Mouse (Mus musculus) lung, embryonic 16.5 days (tissue): ENCODE data around the gene Exoc4. TPM values are rescaled to one million over a fixed set of nuclear protein-coding genes. Genes with fewer than 3 reads are reported as not detected.

Experiments used
- ATAC-seq: fragments of 200-750 bp; cut with Nextera tagmentation; 2 replicates; pipeline ENCODE4 v1.8.0; 2017; ENCODE audit warnings: low read depth, mild to moderate bottlenecking, moderate library complexity
- H3K27ac ChIP-seq: fragments of 300-500 bp; sonication (generic); 2 replicates; pipeline ENCODE4 v1.5.1; 2014; ENCODE audit warnings: mild to moderate bottlenecking, control low read depth, low read length
- H3K27me3 ChIP-seq: fragments of 300-500 bp; sonication (generic); 2 replicates; pipeline ENCODE4 v1.6.1; 2014; ENCODE audit warnings: low read depth, low read length, mixed read lengths; ENCODE audit not compliant: control insufficient read depth, insufficient read depth
- H3K36me3 ChIP-seq: fragments of 300-500 bp; sonication (generic); 2 replicates; pipeline ENCODE4 v1.6.1; 2014; ENCODE audit warnings: low read length; ENCODE audit not compliant: control insufficient read depth, insufficient read depth
- H3K4me1 ChIP-seq: fragments of 300-500 bp; sonication (generic); replicated peaks from 2 replicates; pipeline ENCODE4 v1.6.1; 2014; ENCODE audit warnings: low read length, mixed read lengths; ENCODE audit not compliant: control insufficient read depth, insufficient read depth
- H3K4me2 ChIP-seq: fragments of 300-500 bp; sonication (generic); 2 replicates; pipeline ENCODE4 v1.6.1; 2014; ENCODE audit warnings: low read depth, low read length, control low read depth
- H3K4me3 ChIP-seq: fragments of 300-500 bp; sonication (generic); 2 replicates; pipeline ENCODE4 v1.5.1; 2014; ENCODE audit warnings: mild to moderate bottlenecking, low read length, control low read depth
- H3K9ac ChIP-seq: fragments of 300-500 bp; sonication (generic); 2 replicates; pipeline ENCODE4 v1.6.1; 2014; ENCODE audit warnings: low read length, control low read depth
- H3K9me3 ChIP-seq: fragments of 300-500 bp; sonication (generic); 2 replicates; pipeline ENCODE4 v1.6.1; 2016; ENCODE audit warnings: low read length; ENCODE audit not compliant: control insufficient read depth
- WGBS: fragments of 180-500 bp; shearing (Covaris S2); extraction: QIAGEN DNeasy Blood & Tissue Kit; methylation state at CpG from one replicate; pipeline ENCODE4 v1.1.7; 2014; 5-methylcytosine and 5-hydroxymethylcytosine counted together
- polyA plus RNA-seq: library from polyadenylated mRNA; unstranded; fragments of >200 nt; fragmentation: Nextera tagmentation; extraction: Ambion mirVana; gene quantifications from 2 replicates; pipeline ENCODE4 v1.2.1, GENCODE M21; 2015

The Exoc4 gene
- polyA plus RNA-seq, 1 experiment from 2014 or later, result 36.8 TPM

DNA sequence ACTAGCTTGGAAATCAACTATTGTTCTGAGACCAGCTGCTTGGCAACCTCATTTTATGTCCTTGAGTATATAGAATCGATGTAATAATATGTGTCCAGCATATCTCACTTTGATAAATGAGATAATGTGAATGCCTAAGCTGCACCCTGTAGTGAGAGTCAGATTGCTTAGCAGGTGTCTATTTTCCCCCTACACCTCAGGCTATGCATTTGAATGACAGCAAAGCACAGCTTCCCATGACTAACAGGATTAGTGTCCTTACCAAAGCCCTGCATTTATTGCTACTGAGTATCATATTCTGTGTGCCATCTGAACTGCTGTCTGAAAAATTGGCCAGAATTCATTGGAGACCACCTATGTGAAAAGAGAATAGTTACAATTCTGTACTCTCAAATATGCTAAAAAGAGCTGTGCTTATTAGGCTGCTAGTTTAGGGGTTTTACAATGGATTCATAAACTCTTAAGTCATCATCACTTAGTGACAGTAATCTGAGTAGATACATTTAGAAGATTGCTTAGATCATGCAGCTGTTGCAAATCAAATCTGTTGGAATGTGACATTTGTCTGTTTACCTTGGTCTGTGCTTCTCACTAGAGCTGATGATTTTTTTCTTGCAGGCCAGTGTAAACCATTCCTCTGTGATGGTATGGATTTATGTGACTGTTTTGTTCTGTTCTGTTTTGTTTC lies 98.3 kb downstream of the Exoc4 start:
- H3K9me3 ChIP-seq, result no peaks in the 10 kb centered on the region
- H3K27ac ChIP-seq, result no peak overlapping the region
- no peaks in the 10 kb centered on the region for H3K4me1 ChIP-seq
- no peak for ATAC-seq
- no peak overlapping the region for H3K9ac ChIP-seq
- H3K27me3 ChIP-seq, result no peaks in the 10 kb centered on the region
- WGBS, result 64% methylated on average over 1 of the region's 1 CpGs
- no peak overlapping the region for H3K4me2 ChIP-seq
- no peak overlapping the region for H3K4me3 ChIP-seq
- no peaks in the 10 kb centered on the region for H3K36me3 ChIP-seq

- Histone ChIP-seq H3K27ac (no peak overlapping the region), H3K9me3 (no peaks in the 10 kb centered on the region), H3K36me3 (no peaks in the 10 kb centered on the region), H3K4me1 (no peaks in the 10 kb centered on the region), H3K9ac (no peak overlapping the region), H3K27me3 (no peaks in the 10 kb centered on the region), H3K4me2 (no peak overlapping the region), H3K4me3 (no peak overlapping the region)
- WGBS, result 56% methylated on average over 6 of the region's 6 CpGs
- ATAC-seq, result no peak
Measured at GRCm38 (mm10) chr6:33361613-33362012, 112.7 kb downstream of the Exoc4 start.

- WGBS, result 61% methylated on average over 3 of the region's 3 CpGs
- no peak for ATAC-seq
- Histone ChIP-seq H3K27me3 (no peaks in the 10 kb centered on the region), H3K36me3 (no peaks in the 10 kb centered on the region), H3K27ac (no peak overlapping the region), H3K9me3 (no peaks in the 10 kb centered on the region), H3K4me1 (no peaks in the 10 kb centered on the region), H3K9ac (no peak overlapping the region), H3K4me2 (no peak overlapping the region), H3K4me3 (no peak overlapping the region)
Measured at GRCm38 (mm10) chr6:33380517-33380916, 131.6 kb downstream of the Exoc4 start.

DNA sequence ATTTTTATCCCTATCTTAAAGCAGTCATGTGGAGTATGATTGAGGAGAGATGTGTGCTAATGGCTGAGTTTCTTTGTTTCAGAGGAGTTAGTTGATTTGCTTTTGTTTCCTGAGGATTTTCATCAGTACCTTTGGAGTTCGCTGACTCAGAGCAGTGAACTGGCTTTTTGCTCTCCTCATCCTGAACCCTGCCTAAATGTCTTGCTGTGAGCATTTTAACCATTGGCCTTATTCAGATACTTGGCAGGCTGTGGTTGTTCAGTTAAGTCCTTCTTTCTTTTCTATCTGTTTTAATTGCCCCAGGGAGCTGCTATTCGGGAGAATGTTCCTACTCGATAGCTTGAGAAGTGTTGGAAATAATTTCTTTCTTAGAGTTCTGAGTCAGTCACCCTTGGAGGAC lies 133.3 kb downstream of the Exoc4 start:
- no peaks in the 10 kb centered on the region for H3K4me1 ChIP-seq
- WGBS, result 93% methylated on average over 3 of the region's 3 CpGs
- ATAC-seq, result no peak
- H3K4me2 ChIP-seq, result no peak overlapping the region
- H3K4me3 ChIP-seq, result no peak overlapping the region
- H3K36me3 ChIP-seq, result no peaks in the 10 kb centered on the region
- H3K27me3 ChIP-seq, result no peaks in the 10 kb centered on the region
- H3K9ac ChIP-seq, result no peak overlapping the region
- H3K27ac ChIP-seq, result no peak overlapping the region
- no peaks in the 10 kb centered on the region for H3K9me3 ChIP-seq

DNA sequence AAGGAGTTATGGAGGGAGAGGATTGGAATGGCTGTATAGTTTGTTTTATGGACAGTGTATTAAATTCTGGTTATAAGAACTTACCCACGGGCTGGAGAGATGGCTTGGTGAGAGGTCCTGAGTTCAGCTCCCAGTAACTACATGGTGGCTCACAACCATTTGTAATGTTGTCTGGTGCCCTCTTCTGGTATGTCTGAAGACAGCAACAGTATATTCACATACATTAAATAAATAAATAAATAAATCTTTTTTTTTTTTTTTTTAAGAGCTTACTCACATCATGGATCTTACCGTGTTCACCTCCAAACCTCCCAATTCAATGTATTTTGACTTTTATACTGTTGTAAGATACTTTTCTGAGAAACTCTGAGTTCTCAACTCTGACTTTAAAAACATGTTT lies 143.1 kb downstream of the Exoc4 start:
- H3K4me2 ChIP-seq, result no peak overlapping the region
- no peak overlapping the region for H3K9ac ChIP-seq
- 81% methylated on average over 2 of the region's 2 CpGs for WGBS
- H3K27ac ChIP-seq, result no peak overlapping the region
- no peak overlapping the region for H3K4me3 ChIP-seq
- H3K4me1 ChIP-seq, result no peaks in the 10 kb centered on the region
- H3K27me3 ChIP-seq, result no peaks in the 10 kb centered on the region
- no peaks in the 10 kb centered on the region for H3K9me3 ChIP-seq
- no peaks in the 10 kb centered on the region for H3K36me3 ChIP-seq
- no peak for ATAC-seq

DNA sequence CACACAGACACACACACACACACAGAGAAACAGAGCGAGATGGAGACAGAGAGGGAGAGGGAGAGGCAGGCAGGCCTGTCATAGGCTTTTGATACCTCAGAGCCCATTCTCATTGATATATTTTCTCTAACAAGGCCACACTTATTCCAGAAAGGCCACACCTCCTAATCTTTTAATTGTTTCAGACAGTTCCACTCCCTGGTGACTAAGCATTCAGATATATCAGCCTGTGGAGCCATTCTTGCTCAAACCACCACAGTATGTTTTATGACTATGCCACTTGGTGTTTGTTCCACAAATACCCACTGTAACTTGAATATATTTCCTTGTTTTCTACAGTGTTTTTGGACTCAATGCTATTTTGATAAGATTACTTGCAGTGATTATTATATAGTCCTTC lies 150.6 kb downstream of the Exoc4 start:
- H3K27ac ChIP-seq, result no peak overlapping the region
- ATAC-seq, result no peak
- H3K27me3 ChIP-seq, result no peaks in the 10 kb centered on the region
- H3K9ac ChIP-seq, result no peak overlapping the region
- no peaks in the 10 kb centered on the region for H3K4me1 ChIP-seq
- 71% methylated on average over 1 of the region's 1 CpGs for WGBS
- H3K4me2 ChIP-seq, result no peak overlapping the region
- no peaks in the 10 kb centered on the region for H3K9me3 ChIP-seq
- no peaks in the 10 kb centered on the region for H3K36me3 ChIP-seq
- H3K4me3 ChIP-seq, result no peak overlapping the region

DNA sequence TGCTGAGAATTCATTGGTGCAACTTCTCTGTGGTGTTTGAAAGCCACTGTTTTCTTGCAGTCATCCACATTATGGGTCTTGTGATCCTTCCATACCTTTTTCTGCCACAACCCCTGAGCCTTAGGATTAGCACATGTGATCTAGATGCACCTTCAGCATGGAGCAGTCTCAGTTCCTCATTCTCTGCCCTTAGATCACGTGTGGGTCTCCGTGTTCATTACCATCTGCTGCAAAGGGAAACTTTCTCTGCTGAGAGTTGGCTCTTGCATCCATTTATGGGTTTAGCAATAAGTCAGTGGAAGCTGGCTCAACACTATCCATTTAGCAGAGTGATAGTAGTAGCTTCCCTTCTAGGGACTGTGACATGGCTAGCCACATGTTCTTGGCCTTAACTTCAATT lies 152.3 kb downstream of the Exoc4 start:
- ATAC-seq, result no peak
- no peak overlapping the region for H3K27ac ChIP-seq
- H3K4me3 ChIP-seq, result no peak overlapping the region
- no peak overlapping the region for H3K9ac ChIP-seq
- no peaks in the 10 kb centered on the region for H3K9me3 ChIP-seq
- 87% methylated on average over 2 of the region's 2 CpGs for WGBS
- no peaks in the 10 kb centered on the region for H3K27me3 ChIP-seq
- H3K4me1 ChIP-seq, result no peaks in the 10 kb centered on the region
- H3K36me3 ChIP-seq, result no peaks in the 10 kb centered on the region
- H3K4me2 ChIP-seq, result no peak overlapping the region

DNA sequence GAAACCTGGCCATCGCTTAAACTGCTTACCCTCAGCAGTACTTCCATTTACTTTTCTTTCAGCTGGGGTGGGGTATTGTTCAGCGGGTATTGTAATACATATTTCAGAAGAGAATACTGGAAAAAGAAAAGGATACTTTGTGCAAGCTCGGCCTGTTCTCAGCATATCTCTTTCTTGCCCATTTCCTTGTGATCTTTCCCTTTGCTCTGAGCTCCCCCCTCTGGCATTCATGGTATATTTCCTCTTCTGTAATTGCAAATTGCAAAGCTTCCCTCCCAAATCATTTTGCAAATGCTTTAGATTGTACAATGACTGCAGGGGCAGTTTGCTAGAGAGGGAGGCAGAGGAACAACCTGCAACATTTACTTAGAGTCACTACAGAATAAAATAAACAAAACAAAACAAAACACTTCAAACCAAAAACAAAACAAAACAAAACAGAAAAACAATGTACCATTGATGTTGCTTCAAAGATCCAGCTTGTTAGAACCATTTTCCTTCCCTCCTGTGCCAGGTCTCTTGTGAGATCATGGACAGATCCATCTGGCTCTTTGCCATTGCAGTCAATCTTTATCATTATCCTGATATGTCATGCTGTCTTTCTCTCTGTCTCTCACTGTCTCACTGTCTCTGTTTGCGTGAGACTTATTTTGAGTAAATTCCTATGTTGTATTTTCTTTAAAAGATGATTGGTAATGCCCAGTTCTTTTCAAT lies 156.8 kb downstream of the Exoc4 start:
- ATAC-seq, result no peak
- no peak overlapping the region for H3K4me2 ChIP-seq
- WGBS, result 62% methylated on average over 4 of the region's 4 CpGs
- no peaks in the 10 kb centered on the region for H3K9me3 ChIP-seq
- H3K27me3 ChIP-seq, result no peaks in the 10 kb centered on the region
- H3K4me1 ChIP-seq, result no peaks in the 10 kb centered on the region
- H3K9ac ChIP-seq, result no peak overlapping the region
- H3K36me3 ChIP-seq, result no peaks in the 10 kb centered on the region
- no peak overlapping the region for H3K27ac ChIP-seq
- H3K4me3 ChIP-seq, result no peak overlapping the region

DNA sequence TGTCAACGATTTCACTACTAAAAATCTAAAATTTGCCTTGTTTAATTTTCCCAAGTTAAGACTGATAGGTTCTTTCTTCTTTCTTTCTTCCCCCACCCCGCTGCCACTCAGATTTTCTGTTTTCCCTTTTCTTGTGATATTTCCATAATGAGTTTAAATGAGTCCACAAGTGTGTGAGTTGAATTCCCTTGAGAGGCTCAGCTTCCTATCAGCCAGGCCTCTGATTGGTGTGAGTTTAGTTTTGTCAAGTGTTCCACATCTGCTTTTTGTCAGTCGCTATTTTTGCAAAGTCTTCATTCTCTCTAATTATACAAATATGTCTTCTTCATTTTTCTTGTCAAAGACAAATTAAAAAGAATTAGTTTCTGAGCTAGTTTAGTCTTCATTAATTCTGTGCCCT lies 160.7 kb downstream of the Exoc4 start:
- H3K9ac ChIP-seq, result no peak overlapping the region
- H3K27ac ChIP-seq, result no peak overlapping the region
- H3K9me3 ChIP-seq, result no peaks in the 10 kb centered on the region
- no peaks in the 10 kb centered on the region for H3K4me1 ChIP-seq
- H3K27me3 ChIP-seq, result no peaks in the 10 kb centered on the region
- no peak overlapping the region for H3K4me2 ChIP-seq
- ATAC-seq, result no peak
- no peaks in the 10 kb centered on the region for H3K36me3 ChIP-seq
- H3K4me3 ChIP-seq, result no peak overlapping the region
- 67% methylated on average over 3 of the region's 3 CpGs for WGBS
